Mouse (Mus musculus) forelimb bud, embryonic 11.5 days (tissue): ENCODE measurements around the gene Stk39.
A peak's percentile ranks its signal among the peaks of the same experiment; 100 is the strongest.
"Not testable (repeated sequence)": the region's sequence is repeated elsewhere in the genome, so short reads cannot be mapped to it uniquely, and the experiment has no call there.

ENCODE experiments used
- DNase-seq: peaks from one replicate; pipeline ENCODE4 v3.0.0-alpha.2; 2012; ENCODE audit warnings: low read depth, low spot score

The Stk39 gene

DNA sequence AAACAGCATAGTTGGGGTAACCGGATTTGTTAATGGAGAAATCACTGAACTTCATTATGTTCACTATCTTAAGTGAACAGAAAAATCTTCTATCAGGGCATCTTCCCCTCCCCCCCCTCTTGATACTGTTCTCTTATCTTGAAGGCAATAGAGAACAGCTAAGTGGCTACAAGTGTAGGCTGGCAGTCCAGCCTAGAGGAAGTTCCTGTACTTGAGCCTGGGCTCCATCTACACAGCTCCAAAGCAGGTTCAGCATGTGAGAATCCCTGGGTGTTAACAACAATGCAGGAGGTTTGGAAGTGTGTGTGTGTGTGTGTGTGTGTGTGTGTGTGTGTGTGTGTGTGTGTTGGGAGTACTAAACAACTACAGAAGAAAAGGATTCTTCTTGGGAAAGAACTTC lies 230.4 kb downstream of the Stk39 start:
- no peak for DNase-seq

DNA sequence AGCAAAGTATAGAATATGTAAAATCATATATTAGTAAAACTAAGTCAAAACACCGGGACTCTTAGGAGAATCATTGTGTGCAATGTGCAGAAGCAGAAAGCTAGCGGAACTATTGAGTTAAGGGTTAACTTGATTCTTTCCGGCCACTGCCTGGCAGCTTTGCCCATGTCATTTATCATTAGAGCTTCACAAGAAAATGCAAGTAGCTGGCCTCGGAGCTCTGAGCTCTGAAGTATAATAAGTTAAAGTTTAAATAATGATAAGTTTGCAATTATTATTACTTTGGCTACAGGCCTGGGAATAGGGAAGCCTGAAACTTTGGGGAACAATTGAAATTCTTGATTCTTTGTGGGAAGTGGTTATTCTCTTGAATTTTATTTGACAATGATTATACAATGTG lies 232.7 kb downstream of the Stk39 start:
- DNase-seq, result not testable (repeated sequence)

DNA sequence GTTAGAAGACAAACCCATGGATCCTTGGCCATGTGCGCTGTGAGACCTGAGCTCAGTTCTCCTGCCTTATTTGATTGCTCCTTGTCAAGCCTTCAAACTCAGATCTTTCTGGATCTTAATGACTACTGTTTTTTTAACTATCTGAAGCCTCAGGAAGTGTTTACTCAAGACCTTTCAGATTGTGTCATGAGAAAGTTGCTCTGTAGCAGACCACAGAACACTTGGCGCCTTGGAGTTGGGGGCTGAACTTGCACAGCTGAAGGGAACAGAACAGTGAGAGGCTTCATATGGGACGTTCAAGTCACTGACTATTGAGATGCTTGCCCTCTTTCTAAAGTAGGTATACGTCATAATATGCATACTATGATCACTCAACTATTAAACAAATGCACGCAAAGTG lies 239.1 kb downstream of the Stk39 start:
- no peak for DNase-seq

DNA sequence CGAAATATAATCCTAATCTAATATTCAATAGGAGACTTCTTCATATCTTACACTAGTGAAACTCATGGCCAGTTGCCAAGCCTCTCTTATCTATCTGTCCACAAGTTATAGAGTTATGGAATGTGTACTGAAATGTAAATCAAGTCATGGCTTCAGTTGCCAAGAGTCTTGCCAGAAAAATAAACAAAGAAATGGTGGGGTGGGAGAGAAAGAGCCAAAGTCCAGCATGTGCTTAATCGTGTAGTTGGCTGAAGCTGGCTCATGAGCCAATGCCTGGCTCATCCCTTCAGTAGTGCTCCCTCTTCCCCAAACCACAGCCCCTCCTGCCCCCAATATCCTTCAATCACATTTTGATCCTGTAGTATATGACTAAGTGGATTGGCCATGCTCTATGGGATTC lies 242.2 kb downstream of the Stk39 start:
- no peak for DNase-seq

DNA sequence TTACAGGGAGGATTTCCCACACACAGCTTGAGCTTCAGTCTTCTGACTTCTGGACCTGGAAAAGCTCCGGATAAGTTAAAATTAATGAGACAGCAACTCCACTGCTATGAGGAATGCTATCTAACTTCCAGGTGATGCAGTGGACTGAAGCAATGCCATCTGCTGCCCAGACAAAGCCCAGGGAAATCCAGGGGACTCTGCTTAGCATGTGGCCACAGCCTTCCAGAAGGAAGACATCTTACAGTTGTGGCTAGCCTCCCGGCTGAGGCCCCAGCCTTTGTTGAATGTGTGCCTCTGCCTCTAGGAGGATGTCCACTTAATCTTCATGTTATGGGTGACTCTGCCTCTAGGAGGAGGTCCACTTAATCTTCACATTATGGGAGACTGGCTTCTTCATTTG lies 243.0 kb downstream of the Stk39 start:
- no peak for DNase-seq

DNA sequence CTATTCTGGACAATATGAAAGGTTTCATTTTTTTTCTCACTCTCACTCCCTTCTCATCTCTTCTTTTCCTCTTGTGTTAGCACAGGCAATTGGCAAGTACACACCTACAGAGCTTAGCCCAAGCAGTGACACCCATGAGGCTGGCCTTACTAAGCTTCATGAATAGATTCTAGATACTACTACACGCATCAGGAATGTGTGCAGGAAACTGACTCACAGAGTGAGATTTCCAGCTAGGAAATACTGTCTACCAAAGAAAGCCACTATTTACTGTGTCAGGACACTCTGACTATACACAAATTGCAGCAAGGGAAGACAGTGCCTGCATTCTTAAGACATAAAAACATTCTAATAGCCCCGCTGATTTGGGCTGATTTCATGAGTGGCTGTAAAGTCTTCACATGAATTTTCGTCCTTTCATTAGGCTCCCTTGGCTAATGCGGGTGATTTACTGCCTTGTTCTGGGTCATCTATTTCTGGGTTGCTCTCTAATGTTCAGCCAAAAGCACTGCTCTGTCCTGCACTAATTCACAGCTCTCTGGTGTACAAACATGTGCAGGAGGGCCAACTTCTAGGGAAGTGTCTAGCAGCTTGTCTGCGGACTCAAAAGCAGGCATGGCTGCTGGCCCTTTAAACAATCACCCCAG lies 249.7 kb downstream of the Stk39 start:
- DNase-seq, result no peak

DNA sequence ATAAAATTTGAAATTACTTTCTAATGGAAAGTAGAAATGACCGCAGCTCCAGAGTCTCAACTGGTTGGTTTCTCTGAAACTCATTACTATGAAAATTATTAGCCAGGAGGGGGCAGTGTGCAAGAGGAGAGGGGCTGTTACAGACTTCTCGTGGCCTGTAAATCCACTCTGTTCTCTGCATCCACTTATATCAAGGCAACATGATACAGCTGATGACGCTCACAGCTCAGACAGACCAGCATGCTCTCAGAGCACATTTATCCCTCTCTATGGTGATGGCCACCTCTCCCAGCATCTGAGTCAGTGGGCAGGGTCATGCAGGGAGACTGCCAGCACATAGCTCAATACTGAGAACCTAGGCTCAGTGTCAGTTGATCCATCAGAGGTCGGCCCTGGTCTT lies 250.8 kb downstream of the Stk39 start:
- DNase-seq, result peak; percentile 37

DNA sequence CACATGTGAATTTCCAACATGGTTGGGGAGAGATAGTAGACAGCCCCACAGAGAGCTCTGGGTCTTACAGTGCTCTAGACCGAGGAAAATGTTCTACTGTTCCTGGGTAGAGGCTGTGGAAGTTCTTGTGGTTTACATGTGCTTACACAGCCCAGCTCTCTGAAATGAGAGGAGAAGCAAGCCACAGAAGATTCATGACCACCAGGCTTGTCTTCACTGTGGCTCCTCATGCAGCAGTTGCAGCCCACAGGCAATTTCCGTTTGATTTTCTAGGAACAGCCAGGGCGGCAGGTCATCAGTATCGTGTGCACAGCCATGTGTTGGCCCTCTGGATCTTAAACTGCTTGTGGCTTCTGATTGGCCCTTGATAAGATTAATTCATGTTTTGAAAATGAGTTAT lies 252.2 kb downstream of the Stk39 start:
- DNase-seq, result no peak

DNA sequence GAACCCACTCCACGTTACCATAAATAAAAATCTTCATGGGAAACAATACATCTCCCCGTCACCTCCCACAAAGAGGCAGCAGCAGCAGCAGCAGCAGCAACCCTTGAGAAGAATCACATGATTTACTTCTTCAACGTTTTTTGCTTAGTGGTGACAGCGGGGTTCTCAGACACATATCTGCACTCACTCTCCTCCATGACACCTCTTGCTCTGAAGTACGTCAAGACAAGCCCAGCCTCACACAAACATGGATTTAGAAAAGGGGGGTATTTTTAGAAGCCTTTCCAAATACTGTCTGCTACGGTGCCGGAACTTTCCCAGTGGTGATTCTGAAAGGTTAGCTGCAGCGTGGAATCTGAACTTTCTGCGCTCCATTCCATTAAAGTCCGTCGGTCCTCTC lies 256.9 kb downstream of the Stk39 start:
- no peak for DNase-seq

DNA sequence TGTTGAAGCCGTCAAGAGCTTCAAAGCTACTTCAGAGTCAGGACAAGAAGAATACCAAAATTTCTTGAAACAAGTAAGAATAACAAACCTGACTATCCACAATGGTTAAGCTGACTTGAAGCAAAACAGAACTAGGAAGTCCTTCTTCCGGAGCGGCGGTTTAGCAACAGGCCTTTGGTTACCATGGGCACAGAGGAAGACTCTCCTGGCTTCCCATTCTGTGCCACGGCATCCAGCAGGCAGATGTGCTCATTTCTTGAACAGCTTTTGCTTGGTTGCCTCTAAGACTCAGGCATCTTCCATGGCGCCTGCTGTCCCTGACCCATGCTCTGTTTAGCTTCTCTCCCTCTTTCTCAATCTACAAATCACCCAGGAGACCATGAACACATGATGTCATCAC lies 257.7 kb downstream of the Stk39 start:
- no peak for DNase-seq

DNA sequence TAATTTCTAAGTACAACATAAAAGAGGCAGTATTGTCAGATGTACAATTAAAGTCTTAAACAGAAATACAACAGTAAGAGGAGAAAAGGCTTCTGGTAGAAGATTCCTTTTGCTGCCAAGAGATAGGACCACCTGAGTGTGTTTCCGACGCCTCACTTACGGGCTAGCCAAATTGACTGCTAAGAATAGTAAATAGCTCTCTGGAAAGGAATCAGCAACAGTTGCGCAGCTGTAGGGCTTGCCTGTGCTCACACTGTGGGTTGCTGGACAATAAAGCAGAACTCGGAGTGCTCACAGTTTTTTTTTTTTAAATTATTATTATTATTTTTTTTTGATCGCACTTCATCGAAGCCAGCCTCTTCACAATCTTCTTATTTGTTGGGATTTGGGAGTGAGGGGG lies 260.6 kb downstream of the Stk39 start:
- DNase-seq, result no peak

DNA sequence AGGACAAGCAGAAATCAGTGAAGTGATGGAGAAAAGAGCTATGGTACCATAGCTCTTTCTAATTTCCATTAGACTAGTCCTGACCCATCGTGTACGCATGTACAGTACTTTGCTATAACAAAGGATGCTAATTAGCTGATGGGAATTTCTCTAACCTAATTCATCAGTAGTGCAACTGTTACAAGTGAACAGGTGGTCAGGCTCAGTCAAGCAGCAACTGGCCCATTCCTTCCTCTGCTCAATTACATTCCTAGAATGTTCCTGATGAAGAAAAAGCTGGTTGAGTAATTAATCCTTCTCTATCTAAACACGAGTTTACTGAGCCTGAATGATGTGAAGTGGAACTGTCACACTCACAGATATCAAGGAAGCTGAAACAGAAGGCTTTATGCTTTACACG lies 275.8 kb downstream of the Stk39 start:
- no peak for DNase-seq

DNA sequence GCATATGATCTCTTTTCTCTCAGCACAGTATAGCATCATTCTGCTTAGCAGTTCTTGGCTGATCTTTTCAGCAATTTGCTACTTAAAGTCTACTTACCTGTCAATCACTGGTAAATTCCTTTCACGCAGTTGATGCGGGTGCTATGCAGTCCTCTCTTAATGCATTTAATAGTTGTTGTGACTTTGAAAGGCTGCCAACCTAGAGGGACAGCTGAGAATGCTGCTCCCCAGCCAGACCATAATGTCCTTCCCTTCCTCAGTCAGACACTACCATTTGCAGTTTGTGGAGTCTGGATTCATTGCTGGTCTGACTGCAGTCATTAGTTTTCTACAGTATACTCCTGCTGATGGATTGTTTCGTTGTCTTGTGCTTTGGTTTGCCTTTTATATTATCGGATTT lies 277.6 kb downstream of the Stk39 start:
- DNase-seq, result no peak

DNA sequence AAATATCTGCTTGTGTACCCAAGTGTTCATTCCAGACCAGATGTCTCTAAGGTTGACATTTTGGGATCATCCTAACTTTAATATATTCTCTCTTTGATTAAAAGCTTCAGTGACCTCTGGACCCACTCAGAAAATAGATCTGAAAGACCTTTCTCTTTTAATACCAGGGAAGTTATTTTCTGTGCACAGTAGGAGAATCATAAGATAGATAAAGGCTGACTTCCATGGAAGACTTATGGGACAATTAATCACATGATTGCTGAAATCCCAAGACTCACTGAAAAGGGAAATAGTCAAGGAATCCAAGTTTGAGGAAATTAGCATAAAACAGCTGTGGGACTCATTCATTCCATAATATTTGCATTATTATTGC lies 278.6 kb downstream of the Stk39 start:
- DNase-seq, result no peak

DNA sequence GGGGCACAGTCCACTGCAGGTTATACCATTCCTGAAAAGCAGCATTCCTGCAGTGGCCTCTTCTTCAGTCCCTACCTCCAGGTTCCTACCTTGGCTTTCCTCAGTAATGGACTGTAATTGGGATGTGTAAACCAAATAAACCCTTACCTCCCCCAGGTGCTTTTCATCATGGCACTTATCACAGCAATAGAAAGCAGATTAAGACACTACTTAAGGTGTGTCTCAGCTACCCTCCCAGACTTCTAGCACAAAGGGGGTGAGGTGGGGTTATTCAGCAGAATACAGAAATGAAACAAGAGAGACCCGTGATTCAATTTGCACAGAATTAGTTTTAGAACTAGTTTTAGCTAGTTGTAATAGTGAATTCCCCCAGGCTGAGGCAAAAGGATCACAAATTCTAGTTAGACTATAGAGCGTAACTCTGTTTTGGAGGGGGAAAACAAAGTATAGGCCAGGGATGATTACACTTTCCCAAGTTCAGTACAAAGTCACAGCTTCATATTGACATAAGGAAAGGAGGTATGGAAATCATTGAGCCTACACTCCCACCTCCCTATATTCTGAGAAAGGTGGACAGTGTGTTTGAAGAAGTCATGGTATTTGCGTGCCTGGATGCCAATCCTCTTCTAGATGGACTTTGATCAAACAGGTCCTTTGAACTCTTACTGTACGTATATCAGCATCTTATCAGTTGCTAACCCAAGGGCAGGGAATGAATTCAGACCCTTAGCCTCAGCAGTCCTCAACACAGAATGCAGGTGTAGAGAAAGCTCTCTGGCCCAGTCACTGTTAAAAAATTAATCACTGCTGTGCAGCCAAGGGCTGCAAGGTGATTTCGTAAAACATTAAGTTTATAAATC lies 279.2 kb downstream of the Stk39 start:
- no peak for DNase-seq

DNA sequence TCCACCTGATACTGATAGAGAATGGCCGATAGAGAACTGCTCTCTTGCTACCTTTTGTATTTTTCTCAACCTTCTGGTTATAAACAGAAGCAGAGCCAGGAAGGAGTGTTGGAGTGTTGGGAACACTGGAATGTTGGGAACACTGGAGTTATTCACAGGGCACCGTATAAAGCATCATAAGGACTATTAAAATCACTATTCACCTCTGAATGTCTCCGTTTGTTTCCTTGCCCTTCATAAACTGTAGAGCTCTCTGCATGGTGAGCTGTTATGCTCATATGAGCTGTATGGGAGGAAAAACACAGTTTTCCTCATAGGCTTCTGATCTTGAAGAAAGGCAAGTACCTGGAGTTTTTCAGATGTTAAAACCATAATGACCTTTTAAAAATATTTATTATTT lies 295.6 kb downstream of the Stk39 start:
- no peak for DNase-seq

DNA sequence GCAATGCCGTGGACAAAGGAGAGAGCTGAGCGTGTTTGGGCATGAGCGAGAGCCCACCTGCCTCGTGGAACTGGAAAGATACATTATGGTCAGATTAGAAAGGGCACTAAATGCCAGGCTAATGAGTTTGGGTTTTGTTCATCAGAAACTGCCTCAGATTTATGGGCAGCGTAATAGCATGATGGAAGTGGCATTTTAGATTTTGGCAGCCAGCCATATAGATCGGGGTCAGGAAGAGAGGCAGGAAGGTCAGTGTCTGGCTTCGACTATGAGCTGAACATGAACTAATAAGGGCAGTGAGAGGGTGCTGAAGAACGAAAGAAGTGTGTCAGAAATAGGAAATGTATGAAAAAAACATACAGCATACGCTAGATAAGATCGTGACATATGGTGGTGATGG lies 300.8 kb downstream of the Stk39 start:
- no peak for DNase-seq

DNA sequence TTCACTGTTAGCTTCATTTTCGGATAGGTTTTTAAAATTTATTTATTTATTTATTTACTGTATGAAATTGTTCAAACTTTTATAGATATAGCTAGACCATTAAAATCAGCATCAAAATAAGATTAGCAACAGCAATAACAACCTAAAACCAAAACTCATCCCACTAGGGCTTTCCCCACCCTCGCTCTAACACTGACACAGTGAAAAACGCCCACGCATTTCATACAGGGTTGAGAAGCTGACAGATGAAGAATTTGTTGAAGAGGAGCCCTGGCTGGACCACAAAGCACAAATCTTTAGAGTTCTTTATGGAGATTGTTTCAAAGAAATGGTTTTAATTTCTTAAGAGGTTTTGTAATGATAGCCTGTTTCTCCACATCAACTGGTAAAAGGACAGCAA lies 310.1 kb downstream of the Stk39 start:
- no peak for DNase-seq

DNA sequence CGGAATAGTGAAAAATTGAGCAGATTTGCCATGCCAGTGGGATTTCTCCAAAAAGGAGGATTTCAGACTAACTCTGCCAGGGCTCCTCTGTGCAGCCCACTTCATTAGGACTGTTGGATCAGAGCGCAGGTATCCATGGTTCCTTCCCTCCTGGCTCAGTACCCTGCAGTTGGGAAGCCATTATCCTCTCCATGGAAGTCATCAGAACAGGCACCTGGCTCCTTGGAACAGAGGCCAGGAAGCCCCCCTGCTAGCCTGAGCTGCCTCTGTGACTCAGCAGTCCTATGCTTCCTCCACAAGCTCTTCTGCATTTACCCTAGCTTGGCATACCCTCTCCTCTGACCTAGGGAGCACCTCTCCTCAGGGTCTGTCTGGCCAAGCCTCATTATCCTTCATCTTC lies 311.5 kb downstream of the Stk39 start:
- DNase-seq, result no peak
